Mouse (Mus musculus) embryonic facial prominence, embryonic 13.5 days (tissue): ENCODE measurements around the gene Tmx4. TPM values are rescaled to one million over a fixed set of nuclear protein-coding genes. Genes with fewer than 3 reads are reported as not detected.
"Not testable (repeated sequence)": the region's sequence is repeated elsewhere in the genome, so short reads cannot be mapped to it uniquely, and the experiment has no call there.

ENCODE experiments used
- ATAC-seq: fragments of 200-750 bp; cut with Nextera tagmentation; 2 replicates; pipeline ENCODE4 v1.8.0; 2017; ENCODE audit warnings: low read depth; ENCODE audit not compliant: insufficient number of reproducible peaks, insufficient read depth, low FRiP score, low TSS enrichment
- H3K27ac ChIP-seq: fragments of 300-500 bp; sonication (generic); 2 replicates; pipeline ENCODE4 v1.5.1; 2015; ENCODE audit warnings: moderate library complexity, mild to moderate bottlenecking, inconsistent platforms
- H3K27me3 ChIP-seq: fragments of 300-500 bp; sonication (generic); 2 replicates; pipeline ENCODE4 v1.6.1; 2015; ENCODE audit warnings: mild to moderate bottlenecking, inconsistent platforms
- H3K36me3 ChIP-seq: fragments of 300-500 bp; sonication (generic); 2 replicates; pipeline ENCODE4 v1.6.1; 2015; ENCODE audit warnings: mild to moderate bottlenecking, inconsistent platforms
- H3K4me1 ChIP-seq: fragments of 300-500 bp; sonication (generic); 2 replicates; pipeline ENCODE4 v1.6.1; 2015; ENCODE audit warnings: inconsistent platforms
- H3K4me2 ChIP-seq: fragments of 300-500 bp; sonication (generic); 2 replicates; pipeline ENCODE4 v1.6.1; 2015; ENCODE audit warnings: moderate library complexity, mild to moderate bottlenecking, inconsistent platforms
- H3K4me3 ChIP-seq: fragments of 300-500 bp; sonication (generic); 2 replicates; pipeline ENCODE4 v1.5.1; 2015; ENCODE audit warnings: mild to moderate bottlenecking, inconsistent platforms
- H3K9ac ChIP-seq: fragments of 300-500 bp; sonication (generic); 2 replicates; pipeline ENCODE4 v1.6.1; 2015; ENCODE audit warnings: mild to moderate bottlenecking, inconsistent platforms
- H3K9me3 ChIP-seq: fragments of 300-500 bp; sonication (generic); 2 replicates; pipeline ENCODE4 v1.6.1; 2016; ENCODE audit warnings: inconsistent platforms
- WGBS: fragments of 180-500 bp; shearing (Covaris S2); methylation state at CpG from one replicate; pipeline ENCODE4 v1.1.7; 2015; ENCODE audit warnings: mixed read lengths; 5-methylcytosine and 5-hydroxymethylcytosine counted together
- polyA plus RNA-seq: library from polyadenylated mRNA; unstranded; fragments of >200 nt; fragmentation: Nextera tagmentation; extraction: Ambion mirVana; gene quantifications from 2 replicates; pipeline ENCODE4 v1.2.1, GENCODE M21; 2015

The Tmx4 gene
- polyA plus RNA-seq, 1 experiment from 2014 or later: 18.1 TPM

- H3K4me3 ChIP-seq: no peak overlapping the region
- ATAC-seq: no peak
- no peaks in the 10 kb centered on the region for H3K27me3 ChIP-seq
- H3K9me3 ChIP-seq: no peaks in the 10 kb centered on the region
- no peak overlapping the region for H3K9ac ChIP-seq
- no peak overlapping the region for H3K4me2 ChIP-seq
- peaks cover 17% of the 10 kb centered on the region for H3K4me1 ChIP-seq
- no peak overlapping the region for H3K27ac ChIP-seq
- H3K36me3 ChIP-seq: no peaks in the 10 kb centered on the region
- WGBS: 78% methylated on average over 3 of the region's 3 CpGs
Measured at GRCm38 (mm10) chr2:134645752-134646151, 1.8 kb upstream of the Tmx4 start.

GRCm38 (mm10) chr2:134645166-134645565 is 1.2 kb upstream of the Tmx4 start:
- ATAC-seq: no peak
- Histone ChIP-seq H3K9me3 (no peaks in the 10 kb centered on the region), H3K36me3 (no peaks in the 10 kb centered on the region), H3K27ac (no peak overlapping the region), H3K4me3 (no peak overlapping the region), H3K27me3 (no peaks in the 10 kb centered on the region), H3K4me2 (no peak overlapping the region), H3K9ac (no peak overlapping the region), H3K4me1 (peaks cover 17% of the 10 kb centered on the region)
- WGBS: 27% methylated on average over 4 of the region's 4 CpGs

GRCm38 (mm10) chr2:134644301-134644912 is 462 bp upstream of the Tmx4 start:
- H3K27me3 ChIP-seq: no peaks in the 10 kb centered on the region
- no peaks in the 10 kb centered on the region for H3K36me3 ChIP-seq
- no peaks in the 10 kb centered on the region for H3K9me3 ChIP-seq
- no peak overlapping the region; the same call in 1 of the 2 replicates for H3K9ac ChIP-seq
- ATAC-seq: 0 out of 2 replicates have a peak, but pooled peaks have one; percentile 0
- peak overlapping the region; percentile 86 for H3K4me3 ChIP-seq
- H3K4me1 ChIP-seq: peaks cover 17% of the 10 kb centered on the region
- H3K27ac ChIP-seq: peak overlapping the region; percentile 60; the same call in 1 of the 2 replicates
- peak overlapping the region; percentile 74 for H3K4me2 ChIP-seq
- WGBS: 31% methylated on average over 6 of the region's 6 CpGs

- no peak overlapping the region for H3K4me3 ChIP-seq
- no peak overlapping the region for H3K9ac ChIP-seq
- H3K36me3 ChIP-seq: peaks cover 2% of the 10 kb centered on the region; the same call in 1 of the 2 replicates
- no peak overlapping the region for H3K4me2 ChIP-seq
- H3K9me3 ChIP-seq: no peaks in the 10 kb centered on the region
- H3K4me1 ChIP-seq: peaks cover 17% of the 10 kb centered on the region
- H3K27me3 ChIP-seq: no peaks in the 10 kb centered on the region
- ATAC-seq: no peak
- H3K27ac ChIP-seq: no peak overlapping the region
Measured at GRCm38 (mm10) chr2:134642377-134642776, 1.6 kb downstream of the Tmx4 start.

GRCm38 (mm10) chr2:134641372-134641771 is 2.6 kb downstream of the Tmx4 start:
- 94% methylated on average over 5 of the region's 5 CpGs for WGBS
- no peak for ATAC-seq

GRCm38 (mm10) chr2:134640398-134640797 is 3.5 kb downstream of the Tmx4 start:
- Histone ChIP-seq H3K4me2 (no peak overlapping the region), H3K27me3 (no peaks in the 10 kb centered on the region), H3K9ac (no peak overlapping the region), H3K36me3 (peaks cover 2% of the 10 kb centered on the region; the same call in 1 of the 2 replicates), H3K4me1 (peaks cover 17% of the 10 kb centered on the region), H3K4me3 (no peak overlapping the region), H3K27ac (no peak overlapping the region), H3K9me3 (no peaks in the 10 kb centered on the region)
- ATAC-seq: no peak
- 79% methylated on average over 1 of the region's 1 CpGs for WGBS

More at GRCm38 (mm10) chr2:134641372-134641771, 2.6 kb downstream of the Tmx4 start:
- Histone ChIP-seq H3K36me3 (peaks cover 2% of the 10 kb centered on the region; the same call in 1 of the 2 replicates), H3K9ac (no peak overlapping the region), H3K4me2 (no peak overlapping the region), H3K9me3 (no peaks in the 10 kb centered on the region), H3K27ac (no peak overlapping the region), H3K27me3 (no peaks in the 10 kb centered on the region), H3K4me3 (no peak overlapping the region), H3K4me1 (peaks cover 17% of the 10 kb centered on the region)

- H3K4me2 ChIP-seq, H3K4me3 ChIP-seq, H3K9ac ChIP-seq, H3K27ac ChIP-seq, H3K27me3 ChIP-seq, H3K4me1 ChIP-seq, H3K36me3 ChIP-seq, ATAC-seq, H3K9me3 ChIP-seq: not testable (repeated sequence)
- 90% methylated on average over 2 of the region's 2 CpGs for WGBS
Measured at GRCm38 (mm10) chr2:134628541-134628940, 15.4 kb downstream of the Tmx4 start.

GRCm38 (mm10) chr2:134604935-134605334 is 39.0 kb downstream of the Tmx4 start:
- ATAC-seq: no peak
- Histone ChIP-seq H3K36me3 (peaks cover 9% of the 10 kb centered on the region), H3K27ac (no peak overlapping the region), H3K27me3 (no peaks in the 10 kb centered on the region), H3K9ac (no peak overlapping the region), H3K4me2 (no peak overlapping the region), H3K4me1 (no peaks in the 10 kb centered on the region), H3K9me3 (0 out of 2 replicates have a peak, but pooled peaks cover 3% of the 10 kb centered on the region), H3K4me3 (no peak overlapping the region)

GRCm38 (mm10) chr2:134591081-134591694 is 52.8 kb downstream of the Tmx4 start:
- Histone ChIP-seq H3K4me2 (no peak overlapping the region), H3K4me1 (no peaks in the 10 kb centered on the region), H3K9me3 (no peaks in the 10 kb centered on the region), H3K9ac (no peak overlapping the region), H3K36me3 (0 out of 2 replicates have a peak, but pooled peaks cover 7% of the 10 kb centered on the region), H3K27ac (no peak overlapping the region), H3K27me3 (no peaks in the 10 kb centered on the region), H3K4me3 (no peak overlapping the region)
- WGBS: 88% methylated on average over 6 of the region's 6 CpGs
- no peak for ATAC-seq

GRCm38 (mm10) chr2:134585243-134585642 is 58.7 kb downstream of the Tmx4 start:
- Histone ChIP-seq H3K4me2 (no peak overlapping the region), H3K4me3 (no peak overlapping the region), H3K27me3 (no peaks in the 10 kb centered on the region), H3K9ac (no peak overlapping the region), H3K9me3 (no peaks in the 10 kb centered on the region), H3K4me1 (no peaks in the 10 kb centered on the region), H3K36me3 (no peaks in the 10 kb centered on the region), H3K27ac (no peak overlapping the region)
- ATAC-seq: no peak
- WGBS: 63% methylated on average over 4 of the region's 4 CpGs

- 84% methylated on average over 3 of the region's 3 CpGs for WGBS
- Histone ChIP-seq H3K9ac (no peak overlapping the region), H3K36me3 (no peaks in the 10 kb centered on the region), H3K27ac (no peak overlapping the region), H3K9me3 (peaks cover 11% of the 10 kb centered on the region), H3K4me1 (no peaks in the 10 kb centered on the region), H3K27me3 (no peaks in the 10 kb centered on the region), H3K4me3 (no peak overlapping the region), H3K4me2 (no peak overlapping the region)
- no peak for ATAC-seq
Measured at GRCm38 (mm10) chr2:134559422-134559821, 84.5 kb downstream of the Tmx4 start.

- Histone ChIP-seq H3K36me3 (no peaks in the 10 kb centered on the region), H3K27ac (no peak within 1 kb of the TSS), H3K9ac (no peak within 1 kb of the TSS), H3K4me1 (no peaks in the 10 kb centered on the region), H3K9me3 (no peaks in the 10 kb centered on the region), H3K27me3 (no peaks in the 10 kb centered on the region), H3K4me2 (no peak within 1 kb of the TSS), H3K4me3 (no peak within 1 kb of the TSS)
- ATAC-seq: no peak
- WGBS: 82% methylated on average over 8 of the region's 8 CpGs
Measured at GRCm38 (mm10) chr2:134554221-134554727, 89.7 kb downstream of the Tmx4 start, which contains the start of gene Hao1. TSS of gene Hao1 (minus strand) at chr2:134554368.
